Mouse (Mus musculus) cortical plate, adult 2 months (tissue): Measurements from ENCODE around the gene Ubqln2.

Experiments
- CTCF ChIP-seq: fragments of 200-500 bp; IDR thresholded peaks from 2 replicates; pipeline ENCODE4 v1.5.1; 2011; ENCODE audit warnings: mild to moderate bottlenecking, control low read depth, low read length; ENCODE audit not compliant: insufficient read depth; ENCODE audit errors: extremely low read depth
- POLR2A ChIP-seq: fragments of 200-500 bp; IDR thresholded peaks from 2 replicates; pipeline ENCODE4 v1.6.1; 2011; ENCODE audit warnings: mild to moderate bottlenecking, low read length, control low read depth; ENCODE audit not compliant: insufficient read depth; ENCODE audit errors: extremely low read depth

DNA sequence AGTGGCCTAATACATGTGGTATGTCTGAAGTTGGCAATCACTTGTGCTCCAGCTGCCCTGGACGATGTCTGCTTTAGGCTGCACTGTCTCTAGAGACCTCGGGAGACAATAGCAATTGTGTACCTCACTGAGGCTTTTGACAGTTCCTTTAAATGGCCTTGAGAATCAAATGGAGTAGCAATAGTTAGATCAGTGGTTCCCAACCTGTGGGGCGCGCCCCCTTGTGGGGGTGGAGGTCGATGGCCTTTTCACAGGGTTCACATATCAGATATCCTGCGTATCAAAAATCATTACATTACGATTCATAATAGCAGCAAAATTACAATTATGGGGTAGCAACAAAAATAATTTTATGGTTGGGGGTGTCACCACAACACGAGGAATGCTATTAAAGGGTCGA is 7.9 kb downstream of the Ubqln2 start:
- no peak for TF ChIP-seq POLR2A
- TF ChIP-seq CTCF, result no peak
